Mouse (Mus musculus): ENCODE measurements around the gene Kirrel3. TPM values are rescaled to one million over a fixed set of nuclear protein-coding genes. Genes with fewer than 3 reads are reported as not detected.

Kirrel3 gene
- total RNA-seq, 2 experiments from 2014 or later = 1.0 to 2.2 TPM

- DNase-seq = no peak
Observed at GRCm38 (mm10) chr9:34695646-34696045, 210.0 kb downstream of the Kirrel3 start.

- DNase-seq = no peak
Observed at GRCm38 (mm10) chr9:34703547-34704300, 218.0 kb downstream of the Kirrel3 start.

- peak; percentile 12 for DNase-seq
Observed at GRCm38 (mm10) chr9:34704357-34704756, 218.7 kb downstream of the Kirrel3 start.

- DNase-seq = no peak
Observed at GRCm38 (mm10) chr9:34706350-34706873, 220.7 kb downstream of the Kirrel3 start.

GRCm38 (mm10) chr9:34708691-34709090 lies 223.0 kb downstream of the Kirrel3 start:
- DNase-seq = no peak

GRCm38 (mm10) chr9:34711996-34712395 lies 226.3 kb downstream of the Kirrel3 start:
- no peak for DNase-seq

GRCm38 (mm10) chr9:34712996-34713395 lies 227.3 kb downstream of the Kirrel3 start:
- no peak for DNase-seq

GRCm38 (mm10) chr9:34713462-34713926 lies 227.8 kb downstream of the Kirrel3 start:
- no peak for DNase-seq

GRCm38 (mm10) chr9:34714996-34715619 lies 229.4 kb downstream of the Kirrel3 start:
- DNase-seq = no peak

- no peak for DNase-seq
Observed at GRCm38 (mm10) chr9:34716476-34716875, 230.8 kb downstream of the Kirrel3 start.

GRCm38 (mm10) chr9:34721478-34722197 lies 235.9 kb downstream of the Kirrel3 start:
- no peak for DNase-seq

GRCm38 (mm10) chr9:34722198-34722550 lies 236.5 kb downstream of the Kirrel3 start:
- DNase-seq = no peak

- DNase-seq = no peak
Observed at GRCm38 (mm10) chr9:34732507-34732906, 246.8 kb downstream of the Kirrel3 start.

- no peak for DNase-seq
Observed at GRCm38 (mm10) chr9:34733579-34733978, 247.9 kb downstream of the Kirrel3 start.

GRCm38 (mm10) chr9:34734991-34735390 lies 249.3 kb downstream of the Kirrel3 start:
- no peak for DNase-seq

- no peak for DNase-seq
Observed at GRCm38 (mm10) chr9:34739431-34739830, 253.7 kb downstream of the Kirrel3 start.

- no peak for DNase-seq
Observed at GRCm38 (mm10) chr9:34740814-34741213, 255.1 kb downstream of the Kirrel3 start.

GRCm38 (mm10) chr9:34748003-34748402 lies 262.3 kb downstream of the Kirrel3 start:
- no peak for DNase-seq

GRCm38 (mm10) chr9:34749161-34749560 lies 263.5 kb downstream of the Kirrel3 start:
- no peak for DNase-seq

GRCm38 (mm10) chr9:34749877-34750276 lies 264.2 kb downstream of the Kirrel3 start:
- DNase-seq = no peak

- DNase-seq = no peak
Observed at GRCm38 (mm10) chr9:34750887-34751286, 265.2 kb downstream of the Kirrel3 start.

GRCm38 (mm10) chr9:34752076-34752800 lies 266.5 kb downstream of the Kirrel3 start:
- no peak for DNase-seq
